27 mouse cellular contexts compared by ENCODE assay signal in genomic region chr19:44275418-44275817, GRCm38 (mm10). TPM values are rescaled to one million over a fixed set of nuclear protein-coding genes. Genes with fewer than 3 reads are reported as not detected.
A peak's percentile ranks its signal among the peaks of the same experiment; 100 is the strongest.
DNase-seq lines count a peak whose midpoint lies in the region; ATAC-seq and TF ChIP-seq lines count a peak whose summit lies in the region.
"Had no signal": no experiment of that assay in that cellular context is flagged by ENCODE, and none has a peak within 500 bp of the region (broad histone marks: within the 10 kb centered on the region; RNA-seq: fewer than 3 reads in every experiment).

No protein-coding gene starts in this region.

- WGBS in hindbrain, embryonic 10.5 days = 91% methylated on average over 1 of the region's 1 CpGs
- WGBS in hindbrain, postnatal 0 days = 78% methylated on average over 1 of the region's 1 CpGs
- WGBS in lung, postnatal 0 days = 83% methylated on average over 1 of the region's 1 CpGs

- H3K27me3 ChIP-seq in hindbrain, embryonic 10.5 days (ENCODE audit: insufficient read depth, poor library complexity, severe bottlenecking) = no peaks in the 10 kb centered on the region
- no peaks in the 10 kb centered on the region for H3K27me3 ChIP-seq in hindbrain, postnatal 0 days (ENCODE audit: insufficient read depth, low read length)
- H3K27me3 ChIP-seq in lung, postnatal 0 days (replicated peaks; ENCODE audit: insufficient read depth, low read length) = no peaks in the 10 kb centered on the region
- H3K27me3 ChIP-seq: CH12.LX; embryonic facial prominence, embryonic 13.5 days; embryonic facial prominence, embryonic 15.5 days; forebrain, embryonic 13.5 days; Patski had no signal

- H3K4me1 ChIP-seq in hindbrain, embryonic 10.5 days (replicated peaks) = peaks cover 17% of the 10 kb centered on the region
- peaks cover 4% of the 10 kb centered on the region; the same call in 1 of the 2 replicates for H3K4me1 ChIP-seq in hindbrain, postnatal 0 days (ENCODE audit: insufficient read depth, low read length)
- H3K4me1 ChIP-seq in lung, postnatal 0 days (ENCODE audit: insufficient read depth, low read depth, low read length) = no peaks in the 10 kb centered on the region; the same call in 1 of the 2 replicates

- no peak for ATAC-seq in hindbrain, postnatal 0 days
- no peak for ATAC-seq in lung, postnatal 0 days
- ATAC-seq: activated CD4-positive, CD25-positive, alpha-beta regulatory T cell, adult 4 months; CD4-positive, CD25-positive, alpha-beta regulatory T cell, adult 4 months; forebrain, embryonic 13.5 days; forebrain, embryonic 16.5 days; Patski had no signal

- H3K4me2 ChIP-seq in hindbrain, postnatal 0 days (ENCODE audit: low read depth, low read length) = no peak overlapping the region
- H3K4me2 ChIP-seq in lung, postnatal 0 days (replicated peaks; ENCODE audit: low read depth, low read length) = no peak overlapping the region
- H3K4me2 ChIP-seq: embryonic facial prominence, embryonic 13.5 days; embryonic facial prominence, embryonic 15.5 days; forebrain, embryonic 13.5 days had no signal

- TF ChIP-seq EP300 in lung, postnatal 0 days (IDR thresholded peaks at IDR 0.05) = no peak

- H3K27ac ChIP-seq in hindbrain, embryonic 10.5 days = 0 out of 2 replicates have a peak overlapping the region, but pooled peaks have one; percentile 19
- H3K27ac ChIP-seq in hindbrain, postnatal 0 days = no peak overlapping the region
- no peak overlapping the region for H3K27ac ChIP-seq in lung, postnatal 0 days (ENCODE audit: low read length)
- H3K27ac ChIP-seq: embryonic facial prominence, embryonic 13.5 days; embryonic facial prominence, embryonic 15.5 days; forebrain, embryonic 13.5 days had no signal

- no peaks in the 10 kb centered on the region for H3K9me3 ChIP-seq in hindbrain, embryonic 10.5 days
- H3K9me3 ChIP-seq in hindbrain, postnatal 0 days (ENCODE audit: low read length) = no peaks in the 10 kb centered on the region
- no peaks in the 10 kb centered on the region for H3K9me3 ChIP-seq in lung, postnatal 0 days (ENCODE audit: low read length)
- H3K9me3 ChIP-seq: embryonic facial prominence, embryonic 13.5 days; embryonic facial prominence, embryonic 15.5 days; forebrain, embryonic 13.5 days; G1E had no signal

- H3K4me3 ChIP-seq in hindbrain, embryonic 10.5 days = no peak overlapping the region
- no peak overlapping the region for H3K4me3 ChIP-seq in hindbrain, postnatal 0 days (ENCODE audit: low read length)
- H3K4me3 ChIP-seq in lung, postnatal 0 days (ENCODE audit: low read depth, low read length) = no peak overlapping the region
- H3K4me3 ChIP-seq: embryonic facial prominence, embryonic 13.5 days; embryonic facial prominence, embryonic 15.5 days; erythroblast, embryonic 14.5 days; forebrain, embryonic 13.5 days had no signal

- no peak overlapping the region for H3K9ac ChIP-seq in hindbrain, postnatal 0 days (replicated peaks; ENCODE audit: low read length)
- H3K9ac ChIP-seq in lung, postnatal 0 days (replicated peaks; ENCODE audit: low read depth) = no peak overlapping the region
- H3K9ac ChIP-seq: embryonic facial prominence, embryonic 13.5 days; embryonic facial prominence, embryonic 15.5 days; forebrain, embryonic 13.5 days had no signal

- no peak for TF ChIP-seq CTCF in hindbrain, postnatal 0 days (IDR thresholded peaks at IDR 0.05; ENCODE audit: low read depth)
- TF ChIP-seq CTCF in lung, postnatal 0 days (IDR thresholded peaks at IDR 0.05) = no peak

- DNase-seq in cerebellum, postnatal 10 days = peak; percentile 63
- DNase-seq in cerebellum, adult 11-12 months = no peak
- DNase-seq in hindbrain, embryonic 10.5 days (ENCODE audit: low spot score) = no peak
- no peak for DNase-seq in hindbrain, postnatal 0 days (ENCODE audit: low spot score)
- peak; percentile 23 for DNase-seq in brain, adult 2 months (ENCODE audit: low read depth, low spot score)
- DNase-seq in lung, postnatal 0 days (ENCODE audit: low spot score) = no peak
- DNase-seq: adrenal gland, adult 8-10 months; adrenal gland, postnatal 14 days; adrenal gland, postnatal 36 days; B cell, adult 2 months; cerebellum, adult 11 months; cerebellum, adult 2 months; cerebellum, adult 9-10 months; cerebellum, postnatal 36 days; embryo, embryonic 11 days had no signal

- H3K36me3 ChIP-seq in hindbrain, embryonic 10.5 days = no peaks in the 10 kb centered on the region
- H3K36me3 ChIP-seq in hindbrain, postnatal 0 days (ENCODE audit: insufficient read depth, low read length) = no peaks in the 10 kb centered on the region
- no peaks in the 10 kb centered on the region for H3K36me3 ChIP-seq in lung, postnatal 0 days (ENCODE audit: insufficient read depth, low read length)
- H3K36me3 ChIP-seq: embryonic facial prominence, embryonic 13.5 days; embryonic facial prominence, embryonic 15.5 days; G1E had no signal

RNA-seq across cellular contexts. Expression of gene Scd2, which starts 18.1 kb away (rescaled TPM):
- 333 and 352 TPM in 2 replicates for polyA plus RNA-seq in hindbrain, embryonic 10.5 days (2016; fragmentation: Nextera tagmentation; extraction: Ambion mirVana)
- 1,071 and 1,235 TPM in 2 replicates for total RNA-seq in hindbrain, postnatal 0 days (2014; rRNA removed)
- polyA plus RNA-seq in hindbrain, postnatal 0 days (2015; fragmentation: Nextera tagmentation; extraction: Ambion mirVana) = 274 and 291 TPM in 2 replicates
- polyA plus RNA-seq in lung, postnatal 0 days (2015; fragmentation: Nextera tagmentation; extraction: Ambion mirVana) = 99.3 and 118 TPM in 2 replicates

RNA-seq across cellular contexts. Expression of gene Scd4, which starts 57.5 kb away (rescaled TPM):
- 0.09 TPM in 1 of 2 replicates, not detected in the other for polyA plus RNA-seq in hindbrain, embryonic 10.5 days (2016; fragmentation: Nextera tagmentation; extraction: Ambion mirVana)
- 0.84 and 1.5 TPM in 2 replicates for total RNA-seq in hindbrain, postnatal 0 days (2014; rRNA removed)
- 0.09 and 0.16 TPM in 2 replicates for polyA plus RNA-seq in hindbrain, postnatal 0 days (2015; fragmentation: Nextera tagmentation; extraction: Ambion mirVana)
- 0.53 and 0.60 TPM in 2 replicates for polyA plus RNA-seq in lung, postnatal 0 days (2015; fragmentation: Nextera tagmentation; extraction: Ambion mirVana)
- total RNA-seq: CH12.LX had no signal
- polyA plus RNA-seq: embryonic facial prominence, embryonic 11.5 days; erythroblast, embryonic 14.5 days; forebrain, embryonic 11.5 days had no signal

Comparison
In these comparisons a context has a peak if more than half of its experiments do, and no peak if none do; other contexts are left out.
1. DNase-seq: peak in cerebellum, postnatal 10 days (2 of 2) and brain, adult 2 months (single experiment); none in cerebellum, adult 11-12 months (single experiment), hindbrain, embryonic 10.5 days (single experiment), hindbrain, postnatal 0 days (single experiment) and lung, postnatal 0 days (single experiment).